Mouse (Mus musculus): ENCODE data around the gene Erp29.
A peak's percentile ranks its signal among the peaks of the same experiment; 100 is the strongest.

Gene Erp29

DNA sequence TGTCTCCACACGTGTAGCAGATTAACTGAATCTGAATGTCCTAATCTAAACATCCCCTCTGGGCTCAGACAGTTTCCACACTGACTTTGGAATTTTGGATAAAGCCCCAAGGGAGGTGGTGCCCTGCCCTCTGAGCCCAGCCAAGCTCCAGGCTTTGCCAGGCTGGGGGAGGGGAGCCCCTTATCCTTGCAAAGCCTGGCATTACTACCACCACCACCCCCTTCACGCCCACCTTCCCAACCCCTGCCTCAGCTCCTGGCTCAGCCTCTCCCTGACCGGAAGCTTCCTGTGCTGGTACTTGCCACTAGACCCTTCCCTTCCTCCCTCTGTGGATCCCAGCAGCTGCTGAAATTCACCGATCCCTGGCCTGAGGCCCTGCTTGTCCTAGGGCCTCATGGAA, 65.2 kb downstream of the Erp29 start:
- DNase-seq: no peak

DNA sequence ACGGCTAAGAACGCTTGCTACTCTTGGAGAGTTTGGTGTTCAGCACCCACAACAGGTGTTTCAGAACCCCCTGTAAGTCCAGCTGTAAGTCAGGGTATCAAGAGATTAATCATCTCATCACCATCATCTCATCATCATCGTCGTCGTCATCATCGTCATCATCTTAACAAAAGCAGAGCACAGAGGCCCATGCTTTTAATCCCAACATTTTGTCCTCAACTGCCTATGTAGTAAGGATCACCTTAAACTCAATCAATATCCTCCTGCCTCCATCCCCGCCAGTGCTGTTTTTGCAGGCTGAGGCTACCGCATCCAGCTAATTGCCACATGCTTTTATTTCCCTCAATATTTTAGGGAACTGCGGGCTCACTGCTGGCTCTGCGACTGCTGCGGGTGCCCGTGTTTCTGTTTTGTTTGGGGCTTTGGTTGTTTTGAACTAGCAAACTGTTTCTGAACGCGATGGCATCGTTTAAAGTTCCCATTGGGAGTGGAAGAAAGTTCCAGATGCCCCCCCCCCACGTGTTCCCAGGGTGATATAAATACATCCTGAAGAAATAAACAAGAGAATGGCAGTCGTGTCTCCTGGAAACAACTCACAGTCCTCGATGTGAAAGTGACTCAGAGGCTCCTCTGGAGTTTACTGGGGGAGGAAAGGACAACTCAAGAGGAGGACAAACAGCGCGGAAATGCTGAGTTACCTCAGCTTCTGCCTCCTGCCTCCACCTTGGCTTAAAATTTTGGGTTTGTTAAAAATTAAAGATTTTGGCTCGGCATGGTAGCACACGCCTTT, 66.0 kb downstream of the Erp29 start:
- DNase-seq: no peak

DNA sequence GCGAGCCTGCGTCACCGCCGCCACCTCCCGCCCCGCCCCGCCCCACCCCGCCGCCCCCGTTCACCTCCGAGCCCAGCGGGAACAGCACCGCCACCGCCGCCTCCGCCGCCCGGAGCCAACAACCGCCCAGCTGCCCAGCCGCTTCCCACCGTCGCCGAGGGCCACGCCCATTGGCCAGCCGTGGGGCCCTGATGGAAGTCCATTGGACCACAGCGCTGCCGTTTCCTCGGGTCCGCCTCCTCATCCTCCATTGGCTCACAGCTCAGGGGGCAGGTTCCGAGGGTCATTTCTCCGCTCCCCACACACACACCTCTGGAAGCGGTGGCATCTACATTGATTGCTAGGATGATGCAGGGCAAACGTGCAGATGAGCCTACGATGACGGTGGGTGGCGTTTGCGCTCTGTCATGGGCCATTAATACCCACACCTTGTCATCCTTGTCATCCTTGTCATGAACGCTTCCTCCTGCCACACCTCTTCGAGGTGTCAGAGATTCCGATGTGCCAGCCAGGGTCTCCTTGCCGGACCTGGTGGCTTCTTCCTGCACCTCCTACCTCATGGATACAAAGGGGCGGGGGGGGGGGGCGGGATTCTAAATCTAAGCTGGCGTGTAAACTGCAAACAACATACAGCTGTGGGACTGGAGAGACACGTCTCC, 66.7 kb downstream of the Erp29 start, which contains the start of gene Trafd1:
TSS of gene Trafd1 (minus strand) at position 172 of the 659 bp plus-strand sequence.
- peak; percentile 95 to 98 for DNase-seq

DNA sequence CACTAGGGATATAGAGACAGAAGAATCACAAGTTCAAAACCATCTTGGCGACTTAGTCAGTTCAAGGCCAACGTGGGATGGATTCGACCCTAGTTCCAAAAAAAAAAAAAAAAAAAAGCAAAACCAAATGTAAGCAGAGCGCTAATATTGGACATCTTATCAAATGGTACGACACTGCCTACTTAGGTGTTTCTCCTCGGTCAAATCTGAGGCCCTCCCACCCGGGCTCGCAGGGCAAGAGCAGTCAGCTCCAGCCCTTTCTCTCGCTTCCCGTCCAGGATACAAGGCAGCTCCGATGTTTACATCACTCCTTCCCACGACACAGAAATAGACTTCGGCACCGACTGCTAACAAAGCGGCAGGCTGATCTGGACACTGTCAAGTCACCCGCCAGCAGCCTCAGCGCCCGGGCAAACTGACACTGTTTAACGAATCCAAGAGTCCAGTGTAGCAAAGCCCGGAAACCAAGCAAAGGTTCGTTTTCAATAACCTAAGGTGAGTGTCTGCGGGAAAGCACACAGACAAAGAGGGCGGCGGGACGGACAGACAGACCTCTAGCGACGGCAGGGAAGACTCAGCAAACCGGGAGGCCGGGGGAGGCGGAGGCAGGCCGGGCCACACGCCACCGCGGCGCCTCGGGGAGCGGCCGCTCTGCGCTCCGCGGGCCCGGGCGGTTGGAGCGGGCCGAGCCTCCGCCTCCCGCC, 67.4 kb downstream of the Erp29 start:
- peak; percentile 64 to 80 for DNase-seq

DNA sequence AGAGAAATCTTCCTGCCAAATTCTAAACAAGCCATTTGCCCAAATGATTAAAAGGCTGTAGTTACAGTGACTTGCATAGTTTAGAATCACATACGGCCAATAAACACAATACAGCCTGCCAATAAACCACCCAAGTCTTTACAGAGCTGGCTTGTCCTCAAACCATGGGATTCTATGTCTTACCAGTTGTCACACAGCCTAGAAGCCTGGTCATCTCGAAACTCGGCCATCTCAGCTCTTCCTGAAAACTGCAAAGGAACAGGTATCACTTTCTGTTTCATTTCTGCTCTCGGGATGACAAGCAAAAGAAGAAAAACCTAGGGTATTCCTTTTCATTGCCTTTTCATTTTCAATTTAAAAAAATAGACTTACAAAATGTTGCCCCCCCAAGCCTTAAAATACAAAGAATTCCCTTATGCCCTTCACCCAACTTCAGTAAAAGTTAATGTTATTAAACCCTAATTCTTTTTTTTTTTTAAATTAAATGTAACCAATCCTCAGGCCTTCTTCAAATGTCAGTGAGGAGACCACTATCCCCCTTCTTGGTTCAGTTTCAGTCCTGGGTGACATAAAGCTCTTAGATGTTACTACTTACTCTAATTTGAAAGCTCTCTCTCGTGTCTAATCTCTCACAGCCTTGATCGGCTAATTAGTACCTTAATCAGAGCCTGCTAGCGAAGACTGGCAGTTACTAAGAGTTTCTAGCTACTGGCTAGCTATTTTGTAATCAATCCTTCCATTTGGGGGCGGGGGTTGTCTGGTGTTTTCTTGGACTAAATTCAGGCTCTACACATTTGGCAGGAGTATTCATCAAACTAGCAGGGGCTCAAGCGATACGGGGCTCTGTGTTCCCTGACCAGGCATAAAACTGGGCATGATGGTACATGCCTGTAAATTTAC, 68.2 kb downstream of the Erp29 start:
- no peak for DNase-seq

DNA sequence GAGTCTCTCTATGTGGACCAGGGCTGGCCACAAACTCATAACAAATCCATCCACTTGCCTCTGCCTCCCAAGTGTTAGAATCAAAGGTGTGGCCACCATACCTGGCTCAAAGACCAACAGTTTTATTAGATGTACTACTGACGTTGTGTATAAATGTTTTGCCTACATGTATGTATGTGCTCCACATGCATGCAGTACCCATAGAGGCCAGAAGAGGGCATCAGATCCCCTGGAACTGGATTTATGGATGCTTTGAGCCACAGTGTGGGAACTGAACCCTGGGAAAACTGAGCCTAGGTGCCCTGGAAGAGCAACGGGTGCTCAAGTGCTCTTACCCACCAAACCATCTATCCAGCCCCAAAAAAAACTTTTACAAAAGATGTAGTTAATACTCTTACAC, 71.6 kb downstream of the Erp29 start:
- DNase-seq: peak; percentile 25 to 30

DNA sequence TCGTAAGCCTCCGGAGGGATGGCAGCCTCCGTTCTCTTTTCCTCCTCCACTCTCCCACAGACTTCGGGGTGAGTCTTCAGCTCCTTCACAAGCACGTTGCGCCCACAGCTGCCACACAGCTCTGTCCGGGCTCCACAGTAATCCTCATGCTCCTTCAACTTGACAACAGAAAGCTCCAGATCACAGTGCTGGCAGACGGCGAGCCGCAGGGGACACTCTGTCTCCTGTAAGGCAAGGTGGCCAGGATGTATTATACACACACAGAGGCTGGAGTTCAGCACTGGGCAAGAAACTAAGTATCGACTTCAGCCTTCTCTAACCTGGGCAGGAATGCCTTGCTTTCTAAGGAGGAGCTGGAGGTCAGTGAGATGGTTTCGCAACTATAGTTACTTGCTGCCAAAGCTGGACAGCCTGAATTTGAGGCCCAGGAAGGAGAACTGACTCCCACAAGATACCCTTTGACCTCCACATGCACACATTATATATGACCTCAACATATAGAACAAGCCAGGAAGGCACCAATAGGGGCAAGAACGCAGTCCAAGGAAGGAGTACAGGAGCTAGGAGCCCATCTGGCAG, 73.5 kb downstream of the Erp29 start:
- no peak for DNase-seq
